Mouse (Mus musculus) liver, adult 2 months (tissue): Measurements from ENCODE around the gene Dclk1.

Source experiments
- CTCF ChIP-seq: fragments of 200-500 bp; IDR thresholded peaks from 2 replicates; pipeline ENCODE4 v1.5.1; 2011; ENCODE audit warnings: low read depth, low read length, control low read depth
- POLR2A ChIP-seq: fragments of 200-500 bp; IDR thresholded peaks from 2 replicates; pipeline ENCODE4 v1.6.1; 2011; ENCODE audit warnings: low read length, control low read depth; ENCODE audit not compliant: insufficient read depth; ENCODE audit errors: extremely low read depth

DNA sequence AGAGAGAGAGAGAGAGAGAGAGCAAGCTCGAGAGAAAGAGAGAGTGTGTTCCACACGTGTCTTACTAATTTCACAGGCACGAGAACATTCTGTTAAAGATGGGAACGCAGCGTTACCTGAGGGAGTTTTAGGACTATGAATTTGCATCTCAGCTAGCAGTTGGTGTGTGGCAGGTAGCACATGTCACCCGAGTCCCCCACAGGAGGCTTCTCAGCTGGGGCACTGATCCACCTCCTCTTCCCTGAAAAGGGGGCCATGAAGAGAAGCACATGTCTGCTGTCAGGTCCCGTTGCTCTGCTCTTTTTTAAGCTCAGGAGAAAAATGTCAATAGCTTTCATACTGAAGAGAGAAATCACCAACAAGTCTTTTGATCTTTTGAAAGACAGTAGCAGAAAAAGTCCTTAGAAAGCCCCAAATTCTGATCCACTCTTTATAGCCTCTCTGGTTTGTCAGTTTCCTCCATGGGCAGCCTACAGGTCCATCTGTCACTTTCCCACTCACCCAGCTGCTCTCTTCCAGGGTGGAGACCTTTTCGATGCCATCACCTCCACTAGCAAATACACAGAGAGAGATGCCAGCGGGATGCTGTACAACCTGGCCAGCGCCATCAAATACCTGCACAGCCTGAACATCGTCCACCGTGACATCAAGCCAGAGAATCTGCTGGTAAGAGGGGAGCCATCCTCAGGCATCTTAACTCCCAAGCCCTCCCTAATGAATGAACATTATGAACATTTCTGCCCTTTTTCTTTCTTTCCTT, 247.2 kb downstream of the Dclk1 start:
- TF ChIP-seq CTCF (no peak), POLR2A (no peak)
